Mouse (Mus musculus) brown adipose tissue, adult 24 weeks (tissue): ENCODE measurements at regions not wholly inside any gene's neighbourhood (a gene's known extent, or its start where the extent isn't known, plus 50 kb on each side); places are given as distances from the start of the nearest gene placed in this dataset.

Source experiments
- H3K27ac ChIP-seq: fragments of 200-500 bp; replicated peaks from 2 replicates; pipeline ENCODE4 v1.5.1; 2012; ENCODE audit warnings: low read depth, mild to moderate bottlenecking, low read length
- H3K4me1 ChIP-seq: fragments of 200-500 bp; 2 replicates; pipeline ENCODE4 v1.6.1; 2012; ENCODE audit warnings: low read length, mixed read lengths; ENCODE audit not compliant: control insufficient read depth, insufficient read depth, insufficient read length
- H3K4me3 ChIP-seq: fragments of 200-500 bp; 2 replicates; pipeline ENCODE4 v1.5.1; 2012; ENCODE audit warnings: low read depth, mild to moderate bottlenecking, low read length, moderate library complexity; ENCODE audit not compliant: insufficient read depth

DNA sequence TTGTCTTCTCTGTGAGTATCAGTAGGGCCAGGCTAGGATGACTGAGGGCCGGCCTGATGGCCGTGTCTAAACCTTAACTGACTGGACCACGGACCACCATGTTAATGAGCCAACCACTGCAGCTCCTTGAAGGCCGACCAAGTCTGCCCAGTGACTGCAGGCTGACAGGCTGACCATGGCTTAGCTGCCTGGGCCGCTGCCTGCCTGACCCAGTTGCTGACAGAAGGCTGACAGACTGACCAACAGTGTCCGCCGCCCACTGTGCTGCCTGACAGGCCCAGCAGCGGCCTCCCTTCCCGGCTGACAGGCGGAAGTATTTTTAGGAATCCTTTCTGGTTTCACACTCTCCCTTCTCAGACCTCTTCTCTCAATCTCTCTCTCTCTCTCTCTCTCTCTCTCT, 124.3 kb upstream of the Pcbd1 start:
- Histone ChIP-seq H3K4me1 (no peaks in the 10 kb centered on the region), H3K4me3 (no peak overlapping the region), H3K27ac (no peak overlapping the region)

DNA sequence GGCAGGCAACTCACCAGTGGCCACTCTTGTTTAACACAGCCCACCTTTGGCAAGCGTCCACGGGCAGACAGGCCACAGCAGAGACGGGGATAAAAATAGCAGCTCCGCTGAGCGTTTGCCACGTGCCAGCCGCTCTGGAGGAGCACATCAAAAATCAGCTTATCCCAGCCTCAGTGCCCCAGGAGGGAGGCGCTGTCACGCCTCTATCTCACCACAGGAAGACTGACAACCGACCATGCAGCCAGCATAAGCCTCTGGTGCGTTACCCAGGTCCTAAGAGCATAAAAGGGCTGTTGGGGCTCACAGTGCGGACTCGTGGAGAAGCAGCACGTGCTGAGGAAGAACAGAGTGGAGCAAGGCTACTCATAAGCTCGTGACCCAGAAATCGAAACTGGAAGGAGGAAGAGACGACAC, 126.4 kb upstream of the Unc5b start:
- Histone ChIP-seq H3K4me3 (0 out of 2 replicates have a peak overlapping the region, but pooled peaks have one; percentile 9), H3K4me1 (no peaks in the 10 kb centered on the region), H3K27ac (0 out of 2 replicates have a peak overlapping the region, but pooled peaks have one; percentile 22)

DNA sequence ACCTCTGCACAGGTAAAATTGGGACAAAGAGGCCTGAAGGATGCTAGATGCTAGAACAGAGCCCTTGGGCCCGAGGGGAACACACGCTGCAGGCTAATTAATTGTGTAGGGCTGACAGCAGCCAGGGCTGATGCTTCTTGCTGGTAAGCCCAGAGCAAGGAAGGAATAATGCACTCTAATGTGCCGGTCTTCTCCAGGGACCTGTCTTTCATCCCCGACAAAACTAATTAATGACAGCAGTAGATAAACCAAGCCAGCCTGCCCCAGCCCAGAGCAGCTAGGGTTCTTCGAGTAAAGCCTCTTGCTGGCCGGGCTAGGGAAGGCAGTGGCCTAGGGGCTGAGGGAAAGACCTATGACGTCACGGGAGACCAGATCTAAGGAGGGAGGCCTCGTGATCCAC, 124.1 kb upstream of the Unc5b start:
- Histone ChIP-seq H3K4me1 (no peaks in the 10 kb centered on the region), H3K27ac (no peak overlapping the region), H3K4me3 (no peak overlapping the region)

DNA sequence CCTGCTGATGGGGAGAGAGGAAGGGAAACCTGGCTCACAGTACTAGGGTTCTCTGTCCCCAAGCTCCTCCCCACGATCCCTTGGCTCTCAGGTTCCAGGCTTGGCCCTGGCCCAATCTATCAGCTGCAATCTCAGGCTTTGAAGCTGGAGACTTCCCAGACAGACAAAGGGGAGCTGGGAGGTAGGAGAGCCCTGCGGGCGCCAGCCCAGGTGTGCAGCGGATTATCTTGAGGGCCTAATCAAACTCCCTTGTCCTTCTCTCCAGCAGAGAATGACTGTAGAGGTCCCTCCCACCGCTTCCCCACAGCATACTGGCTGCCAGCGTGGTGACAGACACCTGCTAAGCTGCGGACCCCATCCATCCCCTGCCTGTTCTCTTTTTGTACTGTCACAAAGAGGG, 121.1 kb upstream of the Unc5b start:
- no peak overlapping the region for H3K27ac ChIP-seq
- H3K4me1 ChIP-seq, result no peaks in the 10 kb centered on the region
- no peak overlapping the region for H3K4me3 ChIP-seq

DNA sequence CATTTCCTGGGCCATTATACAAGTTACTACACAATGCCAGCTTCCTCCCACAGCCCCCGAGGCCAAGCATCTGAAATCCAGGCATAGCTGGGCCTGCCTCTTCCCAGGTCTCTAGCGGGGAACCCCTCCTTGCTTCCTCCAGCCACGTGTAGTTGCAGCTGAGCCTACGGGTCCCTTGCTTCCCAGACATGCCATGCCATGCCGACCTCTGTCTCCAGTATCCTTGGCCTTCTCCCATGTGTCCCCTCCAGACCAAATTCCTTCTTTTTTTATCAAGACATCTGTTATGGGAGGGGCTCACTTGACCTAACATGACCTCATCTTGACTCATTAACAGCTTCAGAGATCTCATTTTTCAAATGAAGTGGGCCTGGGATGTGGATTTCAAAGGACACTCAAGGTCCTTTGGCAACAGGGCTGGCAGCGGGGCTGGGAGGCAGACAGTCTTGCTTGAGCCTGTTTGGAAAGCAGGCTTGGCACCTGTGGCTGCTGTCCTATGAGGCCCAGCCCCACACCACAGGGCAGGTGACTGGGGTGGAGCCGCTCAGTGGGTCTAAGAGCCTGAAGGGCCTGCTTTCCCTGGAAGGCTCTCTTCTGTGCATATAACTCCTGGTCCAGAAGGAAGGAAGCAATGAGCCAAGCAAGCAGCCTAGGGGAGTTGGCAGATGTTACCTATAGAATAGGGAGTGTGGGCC, 117.7 kb upstream of the Unc5b start:
- Histone ChIP-seq H3K4me1 (no peaks in the 10 kb centered on the region), H3K27ac (no peak overlapping the region), H3K4me3 (no peak overlapping the region)

DNA sequence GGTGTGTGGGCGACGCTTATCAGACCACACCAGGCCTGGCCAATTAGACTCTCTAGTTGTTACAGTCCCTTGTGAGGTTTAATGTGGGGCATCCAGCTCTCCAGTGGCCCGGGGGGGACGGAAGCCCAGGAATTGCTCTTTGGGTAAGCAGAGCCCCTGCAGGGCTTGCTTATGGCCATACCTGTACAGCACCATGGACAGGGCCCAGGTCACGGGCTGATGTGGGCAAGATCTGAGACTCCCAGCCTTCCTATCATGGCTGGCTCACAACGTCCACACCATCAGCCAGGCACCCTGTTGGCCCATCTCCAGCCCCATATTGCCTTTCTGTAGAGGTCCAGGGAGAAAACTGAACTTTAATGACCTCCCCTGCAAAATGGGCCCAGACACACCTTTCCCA, 111.7 kb upstream of the Unc5b start:
- H3K4me3 ChIP-seq, result no peak overlapping the region
- no peaks in the 10 kb centered on the region for H3K4me1 ChIP-seq
- no peak overlapping the region for H3K27ac ChIP-seq

DNA sequence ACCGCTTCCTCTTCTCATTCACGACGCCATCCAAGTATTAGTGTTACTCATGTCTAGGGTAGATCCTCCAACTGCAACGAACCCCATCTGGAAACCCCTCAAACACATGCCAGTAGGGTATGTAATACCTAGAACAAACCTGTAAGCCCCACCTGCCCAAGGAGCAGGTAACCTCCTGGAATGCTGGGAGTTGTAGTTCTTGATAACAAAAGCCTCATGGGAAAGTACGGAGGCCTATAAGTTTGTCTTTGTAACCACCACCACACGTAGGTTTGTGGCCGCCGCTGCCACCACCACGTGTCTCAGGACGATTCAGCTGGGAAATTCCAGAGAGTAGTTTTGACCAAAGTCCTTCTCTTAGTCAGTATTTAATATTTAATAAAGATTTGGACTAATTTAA, 107.4 kb upstream of the Unc5b start:
- H3K4me1 ChIP-seq, result peaks cover 2% of the 10 kb centered on the region; the same call in 1 of the 2 replicates
- no peak overlapping the region for H3K27ac ChIP-seq
- no peak overlapping the region for H3K4me3 ChIP-seq

DNA sequence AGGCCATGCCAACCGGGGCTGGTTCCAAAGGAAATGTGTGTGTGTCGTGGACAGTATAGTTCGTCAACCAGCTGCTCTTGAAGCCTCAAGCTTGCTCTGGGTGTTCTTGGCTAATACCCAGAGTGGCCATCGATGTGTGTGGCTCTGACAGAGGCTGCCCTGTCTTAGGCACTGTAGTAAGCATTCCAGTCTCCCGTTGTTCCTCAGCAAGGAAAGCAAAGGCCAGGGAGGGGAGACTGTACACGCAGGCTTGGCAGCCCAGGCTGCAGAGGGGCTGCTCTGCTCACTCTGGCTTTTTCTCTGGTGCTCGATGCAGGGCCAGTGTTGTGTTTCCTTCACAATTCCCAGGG, 106.1 kb upstream of the Unc5b start:
- no peak overlapping the region for H3K4me3 ChIP-seq
- H3K27ac ChIP-seq, result no peak overlapping the region
- peaks cover 2% of the 10 kb centered on the region; the same call in 1 of the 2 replicates for H3K4me1 ChIP-seq

DNA sequence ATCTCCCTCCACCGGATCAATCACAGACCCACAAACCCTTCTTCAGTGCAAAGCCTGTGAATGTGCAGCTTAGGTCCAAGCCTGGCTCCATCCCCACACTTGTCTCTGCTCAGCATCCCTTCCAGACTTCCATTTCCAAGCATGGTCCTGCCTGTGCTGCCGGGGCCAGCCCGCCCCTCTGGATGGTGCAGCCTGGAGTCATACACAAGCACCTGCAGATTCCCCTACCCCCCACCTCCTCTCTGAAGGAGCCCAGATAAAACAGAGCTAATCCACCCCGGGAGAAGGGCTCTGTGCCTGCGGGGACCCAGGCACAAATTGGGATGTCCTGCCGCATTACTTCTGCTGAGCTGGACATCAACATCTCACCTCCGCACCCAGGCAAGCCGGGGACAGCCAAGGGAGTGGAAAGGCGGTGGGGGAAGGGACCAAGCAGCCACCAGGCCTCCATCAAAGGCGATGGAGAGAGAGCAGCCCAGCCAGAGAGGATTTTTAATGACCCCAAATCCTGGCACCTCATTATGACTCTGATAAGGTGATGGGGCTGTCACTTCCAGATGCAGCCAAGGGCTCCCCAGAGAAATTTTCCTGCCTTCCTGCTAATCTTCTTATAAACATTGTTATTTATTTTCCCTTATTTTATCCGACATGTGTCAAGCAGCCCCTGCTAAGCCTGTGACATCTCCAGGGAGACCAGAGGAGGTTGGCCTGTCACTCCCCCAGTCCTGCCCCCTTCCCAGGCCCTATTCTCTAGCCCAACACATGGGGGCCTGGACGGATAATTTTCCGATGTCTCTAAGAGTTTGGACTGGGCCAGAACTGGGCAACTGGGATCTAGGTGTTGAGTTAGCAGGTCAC, 105.5 kb upstream of the Unc5b start:
- Histone ChIP-seq H3K4me3 (no peak overlapping the region), H3K27ac (no peak overlapping the region), H3K4me1 (peaks cover 2% of the 10 kb centered on the region; the same call in 1 of the 2 replicates)

DNA sequence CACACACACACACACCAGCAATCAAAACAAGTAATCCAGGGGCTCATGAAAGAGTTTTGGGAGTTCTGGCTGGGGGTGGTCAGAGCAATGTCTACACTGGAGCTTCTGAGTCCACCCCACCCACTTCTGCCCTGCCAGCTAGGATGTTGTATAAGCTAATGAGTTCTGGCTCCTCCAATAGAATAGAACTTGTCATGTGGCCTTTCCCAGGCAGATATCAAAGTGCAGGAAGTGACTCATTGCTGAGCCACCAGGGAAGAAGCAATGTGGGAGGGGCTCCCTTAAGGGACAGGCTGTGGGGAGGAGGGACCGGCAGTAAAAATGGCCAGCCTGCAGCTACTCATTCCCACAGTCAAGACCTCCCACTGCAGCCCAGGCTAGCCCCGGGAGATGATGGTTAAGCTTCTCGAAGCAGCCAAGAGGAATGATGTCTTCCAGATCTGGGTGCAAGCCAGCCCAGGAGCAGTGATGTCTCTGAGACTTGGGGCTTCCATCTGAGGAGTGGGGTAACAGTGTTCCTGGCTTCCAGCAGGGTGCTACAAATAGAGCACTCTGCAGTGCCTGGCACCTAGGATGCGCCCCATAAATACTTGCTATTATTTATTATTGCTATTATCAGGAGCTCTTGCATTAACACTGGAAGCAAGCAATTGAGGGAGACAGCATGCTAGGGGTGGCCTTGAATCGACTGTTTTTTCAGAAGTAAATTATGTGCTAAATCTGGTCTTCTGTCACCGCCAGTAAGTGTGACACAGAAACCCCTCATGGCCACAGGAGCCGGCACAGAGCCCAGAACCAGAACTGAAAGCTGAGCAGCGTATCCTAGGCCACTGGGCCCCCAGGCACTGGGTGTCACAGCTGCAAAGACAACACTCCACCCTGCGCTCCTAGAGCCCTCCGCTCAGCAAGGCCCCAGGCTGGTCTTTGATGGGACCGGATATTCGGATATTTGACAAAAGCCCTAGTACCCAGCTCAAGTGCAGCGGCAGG, 103.2 kb upstream of the Unc5b start:
- peaks cover 2% of the 10 kb centered on the region; the same call in 1 of the 2 replicates for H3K4me1 ChIP-seq
- no peak overlapping the region for H3K4me3 ChIP-seq
- 0 out of 2 replicates have a peak overlapping the region, but pooled peaks have one; percentile 30 for H3K27ac ChIP-seq

DNA sequence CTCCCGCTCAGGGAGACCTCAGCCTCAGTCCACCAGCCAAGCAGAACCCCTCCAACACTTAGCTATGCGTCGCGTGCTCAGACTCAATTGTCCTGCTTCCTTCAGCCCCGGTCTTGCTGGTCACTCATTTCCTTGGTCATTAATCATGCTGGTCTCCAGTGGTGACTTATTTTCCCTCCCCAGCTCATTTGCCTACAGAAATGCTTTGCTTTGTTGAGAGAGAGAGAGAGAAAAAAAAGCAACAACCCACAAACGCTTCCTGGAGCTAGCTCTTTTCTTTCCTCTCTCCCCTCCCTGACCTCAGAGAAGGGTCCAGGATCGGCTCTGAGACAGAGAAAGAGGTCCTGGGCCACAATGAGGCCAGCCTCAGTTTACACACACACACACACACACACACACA, 102.5 kb upstream of the Unc5b start:
- 0 out of 2 replicates have a peak overlapping the region, but pooled peaks have one; percentile 30 for H3K27ac ChIP-seq

DNA sequence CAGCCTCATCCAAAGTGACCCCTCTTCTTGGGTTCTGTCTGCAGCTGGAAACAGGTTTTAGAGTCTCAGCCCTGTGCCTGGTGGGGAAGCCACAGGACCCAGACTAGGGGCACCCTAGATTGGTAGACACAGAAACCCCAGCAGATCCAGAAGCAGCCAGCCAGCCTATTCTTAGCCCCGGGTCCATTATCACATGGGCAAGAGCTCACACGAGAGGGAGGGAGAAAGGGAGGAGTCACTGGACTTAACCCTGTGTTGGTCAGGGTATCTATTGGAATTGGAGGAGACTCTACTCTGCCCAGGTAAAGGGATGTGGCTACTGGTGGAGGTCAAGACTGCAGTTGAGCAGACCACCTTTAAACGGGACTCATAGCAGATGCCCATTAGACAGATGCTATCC, 101.5 kb upstream of the Unc5b start:
- Histone ChIP-seq H3K4me3 (no peak overlapping the region), H3K27ac (peak overlapping the region; percentile 49), H3K4me1 (peaks cover 2% of the 10 kb centered on the region; the same call in 1 of the 2 replicates)

More for the DNA sequence above, 102.5 kb upstream of the Unc5b start:
- Histone ChIP-seq H3K4me3 (no peak overlapping the region), H3K4me1 (peaks cover 2% of the 10 kb centered on the region; the same call in 1 of the 2 replicates)

DNA sequence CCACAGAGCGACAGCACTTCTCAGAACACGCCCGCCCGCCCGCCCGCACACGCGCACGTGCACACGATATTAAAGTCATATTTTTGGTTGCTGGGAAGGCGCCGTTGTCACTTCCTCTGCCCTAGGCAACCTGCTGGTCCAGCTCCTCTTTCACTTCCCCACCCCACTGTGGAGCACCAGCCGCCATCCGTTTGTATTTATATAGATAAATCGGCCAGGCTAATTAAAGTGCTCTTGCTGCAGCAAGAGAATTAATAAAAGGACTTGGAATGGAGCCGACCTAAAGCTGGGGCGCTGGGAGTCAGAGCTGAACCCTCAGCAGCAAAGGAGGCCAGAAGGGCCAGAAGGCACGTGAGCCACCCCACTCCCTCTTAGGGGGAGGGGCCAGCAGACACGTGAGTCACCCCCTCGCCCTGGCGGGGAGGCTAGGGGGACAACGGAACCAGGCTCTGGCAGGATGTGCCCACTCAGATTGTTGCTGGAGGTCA, 100.6 kb upstream of the Unc5b start:
- Histone ChIP-seq H3K4me1 (peaks cover 2% of the 10 kb centered on the region; the same call in 1 of the 2 replicates), H3K27ac (peak overlapping the region; percentile 49; the same call in 1 of the 2 replicates), H3K4me3 (peak overlapping the region; percentile 10; the same call in 1 of the 2 replicates)

DNA sequence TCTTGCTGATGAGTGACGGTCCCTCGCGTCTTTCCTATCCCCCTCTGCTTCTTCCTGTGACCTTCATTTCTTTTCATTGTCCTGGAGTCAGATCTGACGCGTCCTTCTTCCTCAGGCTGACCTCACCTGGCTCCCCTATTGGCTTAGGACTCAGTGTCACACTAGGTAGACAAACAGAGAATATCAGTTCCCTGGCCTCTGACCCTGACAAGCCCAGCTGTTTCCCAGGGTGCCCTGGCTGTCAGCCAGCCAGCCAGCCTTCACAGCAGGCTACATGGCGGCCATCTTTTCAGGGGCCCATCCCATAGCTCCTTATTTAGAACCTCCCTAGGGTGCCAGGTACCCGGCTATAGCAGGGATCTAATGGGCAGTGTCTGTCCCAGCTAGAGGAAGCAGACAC, 97.3 kb upstream of the Unc5b start:
- Histone ChIP-seq H3K4me3 (no peak overlapping the region), H3K4me1 (no peaks in the 10 kb centered on the region), H3K27ac (no peak overlapping the region)
